Mouse (Mus musculus) hindbrain, embryonic 15.5 days (tissue): Measurements from ENCODE around the gene Dna2. TPM values are rescaled to one million over a fixed set of nuclear protein-coding genes. Genes with fewer than 3 reads are reported as not detected.

Experiments used
- ATAC-seq: fragments of 200-750 bp; cut with Nextera tagmentation; 2 replicates; pipeline ENCODE4 v1.8.0; 2017; ENCODE audit warnings: low read depth, moderate number of reproducible peaks, moderate TSS enrichment; ENCODE audit not compliant: low FRiP score
- H3K27ac ChIP-seq: fragments of 300-500 bp; sonication (generic); replicated peaks from 2 replicates; pipeline ENCODE4 v1.5.1; 2015; ENCODE audit warnings: mild to moderate bottlenecking, inconsistent platforms
- H3K27me3 ChIP-seq: fragments of 300-500 bp; sonication (generic); 2 replicates; pipeline ENCODE4 v1.6.1; 2015; ENCODE audit warnings: control low read depth, inconsistent platforms
- H3K36me3 ChIP-seq: fragments of 300-500 bp; sonication (generic); 2 replicates; pipeline ENCODE4 v1.6.1; 2015; ENCODE audit warnings: control low read depth, inconsistent platforms
- H3K4me1 ChIP-seq: fragments of 300-500 bp; sonication (generic); replicated peaks from 2 replicates; pipeline ENCODE4 v1.6.1; 2015; ENCODE audit warnings: control low read depth, inconsistent platforms
- H3K4me2 ChIP-seq: fragments of 300-500 bp; sonication (generic); 2 replicates; pipeline ENCODE4 v1.6.1; 2015; ENCODE audit warnings: moderate library complexity, mild to moderate bottlenecking, inconsistent platforms
- H3K4me3 ChIP-seq: fragments of 300-500 bp; sonication (generic); 2 replicates; pipeline ENCODE4 v1.5.1; 2015; ENCODE audit warnings: mild to moderate bottlenecking, inconsistent platforms
- H3K9ac ChIP-seq: fragments of 300-500 bp; sonication (generic); 2 replicates; pipeline ENCODE4 v1.6.1; 2015; ENCODE audit warnings: inconsistent platforms
- H3K9me3 ChIP-seq: fragments of 300-500 bp; sonication (generic); 2 replicates; pipeline ENCODE4 v1.6.1; 2016; ENCODE audit warnings: control low read depth, inconsistent platforms
- WGBS: fragments of 180-500 bp; shearing (Covaris S2); methylation state at CpG from one replicate; pipeline ENCODE4 v1.1.7; 2015; 5-methylcytosine and 5-hydroxymethylcytosine counted together
- polyA plus RNA-seq: library from polyadenylated mRNA; unstranded; fragments of >200 nt; fragmentation: Nextera tagmentation; extraction: Ambion mirVana; gene quantifications from 2 replicates; pipeline ENCODE4 v1.2.1, GENCODE M21; 2015

Gene Dna2
- polyA plus RNA-seq, 1 experiment from 2014 or later = 3.6 TPM

DNA sequence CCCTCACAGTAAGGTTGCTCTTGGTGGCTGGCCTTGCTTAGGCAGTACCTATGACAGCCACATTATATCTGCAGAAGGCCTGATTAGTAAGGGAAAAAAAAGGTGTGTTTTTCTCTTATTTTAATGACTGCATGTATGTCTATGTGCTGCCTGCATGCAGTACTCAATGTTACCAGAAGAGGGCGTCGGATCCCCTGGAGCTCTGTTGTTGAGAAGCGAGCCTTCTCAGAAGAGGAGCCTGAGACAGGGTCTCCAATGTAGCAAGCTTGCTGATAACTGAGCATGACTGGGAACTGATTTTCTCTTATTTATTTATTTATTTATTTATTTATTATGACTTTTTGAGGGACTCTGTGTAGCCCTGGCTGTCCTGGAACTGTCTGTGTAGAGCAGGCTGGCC lies 40.5 kb downstream of the Dna2 start:
- WGBS = 29% methylated on average over 3 of the region's 3 CpGs
- H3K36me3 ChIP-seq = peaks cover 57% of the 10 kb centered on the region
- ATAC-seq = peak; percentile 27; the same call in 1 of the 2 replicates

DNA sequence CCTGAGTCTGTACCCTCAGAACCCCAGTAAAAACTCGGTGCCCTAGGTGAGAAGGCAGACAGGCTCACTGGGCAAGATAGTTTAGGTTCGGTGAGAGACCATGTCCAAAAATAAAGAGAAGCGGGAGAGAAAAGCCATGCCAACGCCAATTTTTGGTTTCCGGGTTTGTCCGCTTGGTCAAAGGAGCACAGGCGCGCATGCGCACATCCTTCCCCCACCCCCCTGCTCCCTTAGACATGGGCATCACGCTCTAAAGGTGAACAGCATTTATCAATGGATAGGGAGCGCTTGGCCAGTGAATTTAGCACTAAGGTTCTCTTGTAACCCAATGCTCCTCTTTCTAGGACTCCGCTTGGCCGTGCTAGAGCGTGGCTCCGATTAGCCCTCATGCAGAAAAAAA lies 43.8 kb downstream of the Dna2 start:
- no peak overlapping the region for H3K9ac ChIP-seq
- ATAC-seq = no peak
- no peak overlapping the region for H3K4me2 ChIP-seq
- H3K27me3 ChIP-seq = no peaks in the 10 kb centered on the region
- H3K4me3 ChIP-seq = no peak overlapping the region
- no peak overlapping the region for H3K27ac ChIP-seq
- WGBS = 91% methylated on average over 15 of the region's 15 CpGs
- no peaks in the 10 kb centered on the region for H3K4me1 ChIP-seq
- H3K36me3 ChIP-seq = peaks cover 63% of the 10 kb centered on the region
- no peaks in the 10 kb centered on the region for H3K9me3 ChIP-seq

More for the DNA sequence above, 40.5 kb downstream of the Dna2 start:
- Histone ChIP-seq H3K4me1 (no peaks in the 10 kb centered on the region), H3K27ac (no peak overlapping the region), H3K4me2 (no peak overlapping the region), H3K4me3 (no peak overlapping the region), H3K27me3 (no peaks in the 10 kb centered on the region), H3K9me3 (no peaks in the 10 kb centered on the region), H3K9ac (no peak overlapping the region)

DNA sequence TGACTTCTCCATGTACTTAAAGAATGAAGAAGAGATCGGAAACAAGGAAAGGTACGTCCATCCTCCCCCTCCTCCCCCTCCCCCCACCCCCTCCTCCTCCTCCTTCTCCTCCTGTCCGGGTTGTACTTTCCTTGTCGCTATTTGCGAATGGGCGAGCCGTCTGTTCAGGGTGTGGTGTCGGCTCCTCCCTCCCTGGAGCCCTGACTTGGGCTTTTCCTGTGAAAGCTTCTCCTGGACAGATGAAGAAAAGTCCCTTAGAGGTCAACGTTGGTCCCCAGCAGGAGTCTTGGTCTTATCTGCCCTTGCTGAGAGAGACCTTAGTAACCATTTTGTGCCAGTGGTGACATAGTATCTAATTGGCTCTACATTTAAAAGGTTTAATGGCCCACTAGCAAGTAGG lies 47.2 kb downstream of the Dna2 start:
- Histone ChIP-seq H3K27ac (no peak overlapping the region), H3K27me3 (no peaks in the 10 kb centered on the region), H3K36me3 (peaks cover 82% of the 10 kb centered on the region), H3K4me2 (no peak overlapping the region), H3K9me3 (no peaks in the 10 kb centered on the region), H3K4me3 (no peak overlapping the region), H3K4me1 (no peaks in the 10 kb centered on the region), H3K9ac (no peak overlapping the region)
- WGBS = 86% methylated on average over 5 of the region's 9 CpGs
- ATAC-seq = no peak

DNA sequence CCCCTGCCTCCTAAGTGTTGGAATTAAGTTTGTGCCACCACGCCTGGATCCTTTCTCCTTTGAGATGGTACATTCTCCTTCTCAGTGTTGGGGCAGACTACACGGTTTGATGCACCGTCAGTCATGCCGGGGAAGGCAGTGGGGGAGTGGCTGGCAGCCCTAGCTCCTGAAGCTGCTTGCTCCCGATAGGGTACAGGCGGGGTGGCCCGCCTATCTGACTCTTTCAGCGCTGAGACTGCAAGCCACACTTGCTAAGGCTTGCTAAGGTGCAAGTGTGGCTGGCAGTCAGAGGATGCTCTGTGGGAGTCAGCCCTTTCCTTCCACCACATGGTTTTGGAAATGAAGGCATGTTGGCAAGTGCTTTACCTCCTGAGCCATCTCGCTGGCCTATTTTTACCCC lies 53.8 kb downstream of the Dna2 start:
- Histone ChIP-seq H3K9ac (no peak overlapping the region), H3K27me3 (no peaks in the 10 kb centered on the region), H3K4me2 (no peak overlapping the region), H3K4me1 (no peaks in the 10 kb centered on the region), H3K9me3 (no peaks in the 10 kb centered on the region), H3K36me3 (peaks cover 88% of the 10 kb centered on the region), H3K27ac (no peak overlapping the region), H3K4me3 (no peak overlapping the region)
- ATAC-seq = no peak
- 70% methylated on average over 9 of the region's 9 CpGs for WGBS

DNA sequence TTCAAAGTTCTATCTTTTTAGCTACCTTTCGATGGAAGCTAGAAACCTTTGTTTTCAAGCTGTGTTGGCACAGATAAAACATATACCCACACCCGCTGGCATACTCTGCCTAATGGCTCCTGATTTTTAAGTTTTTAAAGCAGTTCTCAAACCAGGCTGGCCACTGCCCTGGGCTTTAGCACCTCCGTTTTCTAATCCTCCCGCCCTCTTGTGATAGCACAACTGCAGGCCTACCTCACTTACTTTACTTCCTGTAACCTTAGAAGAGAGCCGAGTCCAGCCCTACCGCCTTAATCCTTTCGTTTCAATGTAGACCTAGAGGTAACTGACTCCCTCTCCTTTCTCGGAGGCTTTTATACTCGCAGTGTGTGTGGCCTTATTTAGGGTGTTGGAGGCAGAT lies 56.4 kb downstream of the Dna2 start:
- Histone ChIP-seq H3K9ac (no peak overlapping the region), H3K27ac (no peak overlapping the region), H3K4me1 (no peaks in the 10 kb centered on the region), H3K4me3 (no peak overlapping the region), H3K4me2 (no peak overlapping the region), H3K27me3 (no peaks in the 10 kb centered on the region), H3K36me3 (peaks cover 90% of the 10 kb centered on the region), H3K9me3 (no peaks in the 10 kb centered on the region)
- ATAC-seq = no peak
- 88% methylated on average over 9 of the region's 9 CpGs for WGBS

DNA sequence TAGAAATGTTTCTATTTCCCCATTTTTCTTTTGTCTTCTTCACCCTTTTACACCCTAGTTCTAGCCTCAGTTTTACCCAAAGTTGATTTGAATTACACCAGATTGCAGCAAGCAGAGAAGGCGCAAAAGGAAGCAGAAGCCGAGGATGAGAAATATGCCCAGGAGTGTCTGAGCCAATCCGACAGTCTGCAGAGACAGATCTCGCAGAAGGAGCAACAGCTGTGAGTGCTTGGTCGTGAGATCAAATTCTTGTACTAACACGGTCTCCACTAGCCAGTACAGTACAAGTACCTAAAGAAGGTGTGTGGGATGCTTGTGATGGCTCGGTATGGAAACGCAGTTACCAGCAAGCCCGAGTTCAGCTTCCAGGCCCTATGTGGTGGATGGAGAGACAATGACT lies 57.7 kb downstream of the Dna2 start:
- Histone ChIP-seq H3K4me3 (no peak overlapping the region), H3K27ac (no peak overlapping the region), H3K27me3 (no peaks in the 10 kb centered on the region), H3K9me3 (no peaks in the 10 kb centered on the region), H3K9ac (no peak overlapping the region), H3K36me3 (peaks cover 91% of the 10 kb centered on the region), H3K4me2 (no peak overlapping the region), H3K4me1 (no peaks in the 10 kb centered on the region)
- WGBS = 91% methylated on average over 9 of the region's 9 CpGs
- no peak for ATAC-seq

DNA sequence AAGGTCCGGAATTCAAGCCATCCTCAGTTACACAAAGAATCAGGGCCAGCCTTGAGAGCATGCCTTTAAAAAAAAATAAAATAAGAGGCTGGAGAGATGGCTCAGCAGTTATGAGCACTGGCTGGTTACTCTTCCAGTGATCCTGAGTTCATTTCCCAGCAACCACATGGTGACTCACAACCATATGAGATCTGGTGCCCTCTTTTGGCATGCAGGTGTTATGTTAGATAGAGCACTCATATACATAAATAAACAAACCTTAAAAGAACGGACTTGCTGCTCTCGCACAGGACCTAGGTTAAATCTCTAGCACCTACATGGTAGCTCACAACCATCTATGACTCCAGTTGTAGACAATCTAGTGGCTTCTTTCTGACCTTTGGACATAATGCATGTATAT lies 61.4 kb downstream of the Dna2 start:
- WGBS = 70% methylated on average over 3 of the region's 3 CpGs
- no peaks in the 10 kb centered on the region for H3K9me3 ChIP-seq
- no peak overlapping the region for H3K27ac ChIP-seq
- H3K9ac ChIP-seq = no peak overlapping the region
- no peaks in the 10 kb centered on the region for H3K27me3 ChIP-seq
- H3K36me3 ChIP-seq = peaks cover 94% of the 10 kb centered on the region
- ATAC-seq = no peak
- H3K4me1 ChIP-seq = no peaks in the 10 kb centered on the region
- no peak overlapping the region for H3K4me2 ChIP-seq
- no peak overlapping the region for H3K4me3 ChIP-seq

DNA sequence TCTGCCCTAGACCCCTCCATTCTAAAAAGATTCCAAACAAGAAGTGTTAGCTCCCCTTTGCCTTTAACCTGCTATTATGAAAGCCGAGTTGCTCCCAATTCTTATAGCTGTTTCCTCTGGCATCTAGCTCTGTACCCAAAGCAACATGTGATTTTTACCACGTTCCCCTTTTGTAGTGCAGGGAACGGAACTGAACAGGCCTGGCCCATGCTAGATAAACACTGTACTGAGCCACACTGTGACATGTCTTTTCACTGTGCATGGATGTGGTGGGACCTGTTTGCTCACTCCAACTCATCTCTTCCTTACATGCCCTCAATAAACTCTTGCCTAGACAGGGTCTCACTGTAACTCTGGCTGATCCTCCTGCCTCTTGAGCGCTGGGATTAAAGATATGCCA lies 63.4 kb downstream of the Dna2 start:
- no peaks in the 10 kb centered on the region for H3K4me1 ChIP-seq
- H3K36me3 ChIP-seq = peaks cover 93% of the 10 kb centered on the region
- no peak overlapping the region for H3K4me2 ChIP-seq
- no peaks in the 10 kb centered on the region for H3K27me3 ChIP-seq
- WGBS = 88% methylated on average over 4 of the region's 4 CpGs
- H3K4me3 ChIP-seq = no peak overlapping the region
- no peak overlapping the region for H3K9ac ChIP-seq
- H3K9me3 ChIP-seq = no peaks in the 10 kb centered on the region
- no peak overlapping the region for H3K27ac ChIP-seq
- ATAC-seq = 0 out of 2 replicates have a peak, but pooled peaks have one; percentile 4

DNA sequence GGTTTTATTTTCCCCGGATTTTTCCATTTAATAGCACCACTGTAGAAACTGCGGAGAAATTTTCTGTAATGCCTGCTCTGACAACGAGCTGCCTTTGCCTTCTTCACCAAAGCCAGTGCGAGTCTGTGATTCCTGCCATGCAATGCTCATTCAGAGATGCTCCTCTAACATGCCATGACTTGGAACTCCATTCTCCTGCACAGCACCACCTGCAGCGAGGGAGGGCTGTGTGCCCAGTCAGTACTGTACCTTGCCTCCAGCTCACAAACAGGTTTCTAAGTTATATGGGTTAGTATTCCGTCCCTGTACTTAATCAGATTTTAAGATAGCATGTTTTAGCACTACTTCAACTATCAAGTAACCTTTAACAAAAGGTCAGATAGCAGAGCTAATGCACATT lies 64.7 kb downstream of the Dna2 start:
- no peak overlapping the region for H3K27ac ChIP-seq
- peaks cover 92% of the 10 kb centered on the region for H3K36me3 ChIP-seq
- H3K4me2 ChIP-seq = no peak overlapping the region
- 83% methylated on average over 6 of the region's 6 CpGs for WGBS
- no peaks in the 10 kb centered on the region for H3K4me1 ChIP-seq
- no peak for ATAC-seq
- no peak overlapping the region for H3K4me3 ChIP-seq
- no peaks in the 10 kb centered on the region for H3K27me3 ChIP-seq
- H3K9ac ChIP-seq = no peak overlapping the region
- H3K9me3 ChIP-seq = no peaks in the 10 kb centered on the region

DNA sequence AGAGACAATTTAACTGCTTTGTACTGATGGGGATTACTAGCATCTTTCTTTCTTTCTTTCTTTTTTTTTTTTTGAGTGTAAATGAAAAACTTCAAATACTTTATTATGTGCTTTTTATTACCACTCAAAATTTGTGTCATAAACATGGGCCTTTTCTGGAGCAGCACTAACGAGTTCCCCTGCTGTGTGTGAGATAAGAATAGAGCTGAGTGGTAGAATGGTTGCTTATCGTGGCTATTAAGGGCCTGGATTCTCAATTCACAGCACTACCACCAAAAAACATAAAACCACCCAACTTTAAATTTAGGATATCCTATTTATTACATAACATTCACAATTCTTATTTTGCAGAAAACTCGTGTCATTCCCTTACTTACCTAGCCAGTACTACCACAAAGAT lies 66.7 kb downstream of the Dna2 start:
- H3K4me3 ChIP-seq = no peak overlapping the region
- H3K36me3 ChIP-seq = peaks cover 86% of the 10 kb centered on the region
- H3K4me2 ChIP-seq = no peak overlapping the region
- no peak for ATAC-seq
- H3K27ac ChIP-seq = no peak overlapping the region
- 81% methylated on average over 3 of the region's 3 CpGs for WGBS
- H3K9ac ChIP-seq = no peak overlapping the region
- H3K27me3 ChIP-seq = no peaks in the 10 kb centered on the region
- peaks cover under 1% of the 10 kb centered on the region for H3K4me1 ChIP-seq
- H3K9me3 ChIP-seq = no peaks in the 10 kb centered on the region

DNA sequence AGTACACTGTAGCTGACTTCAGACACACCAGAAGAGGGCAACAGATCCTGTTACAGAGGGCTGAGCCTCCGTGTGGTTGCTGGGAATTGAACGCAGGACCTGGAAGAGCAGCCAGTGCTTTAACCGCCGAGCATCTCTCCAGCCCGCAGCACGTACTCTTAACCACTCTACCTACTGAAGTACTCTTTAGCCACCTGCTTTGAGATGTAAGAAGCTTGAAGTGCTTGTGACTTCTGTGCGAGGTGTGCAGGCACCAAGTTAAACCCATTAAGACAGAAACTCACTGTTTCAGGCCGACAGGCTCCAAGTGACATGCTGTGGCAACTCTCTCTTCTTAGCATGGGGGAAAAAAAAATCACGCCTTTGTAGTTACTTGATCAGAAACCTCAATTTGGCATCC lies 67.3 kb downstream of the Dna2 start:
- WGBS = 88% methylated on average over 9 of the region's 9 CpGs
- no peak for ATAC-seq
- peaks cover 80% of the 10 kb centered on the region for H3K36me3 ChIP-seq

DNA sequence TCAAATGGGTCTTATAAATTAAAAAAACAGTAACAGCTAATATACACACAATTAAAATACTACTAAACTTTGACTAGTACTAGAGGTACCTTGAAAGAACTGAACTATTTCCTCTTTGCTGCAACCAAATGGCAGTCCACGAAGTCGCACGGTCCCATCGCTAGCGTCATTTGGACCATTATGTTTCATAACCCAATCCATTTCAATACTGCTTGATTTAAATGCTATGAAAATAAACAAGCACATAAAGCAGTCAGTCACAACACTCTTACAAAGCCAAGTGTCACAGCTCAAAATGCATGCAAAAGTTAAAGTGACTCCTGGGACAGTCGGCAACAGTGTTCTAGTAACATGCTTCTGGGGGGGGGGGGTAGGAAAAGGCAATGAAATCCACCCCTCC lies 72.5 kb downstream of the Dna2 start:
- H3K9me3 ChIP-seq = no peaks in the 10 kb centered on the region
- no peak overlapping the region for H3K4me3 ChIP-seq
- ATAC-seq = no peak
- H3K4me2 ChIP-seq = 0 out of 2 replicates have a peak overlapping the region, but pooled peaks have one; percentile 2
- no peak overlapping the region for H3K9ac ChIP-seq
- H3K27me3 ChIP-seq = no peaks in the 10 kb centered on the region
- 73% methylated on average over 6 of the region's 6 CpGs for WGBS
- peaks cover 32% of the 10 kb centered on the region for H3K4me1 ChIP-seq
- peaks cover 32% of the 10 kb centered on the region for H3K36me3 ChIP-seq
- H3K27ac ChIP-seq = no peak overlapping the region

More for the DNA sequence above, 67.3 kb downstream of the Dna2 start:
- H3K27me3 ChIP-seq = no peaks in the 10 kb centered on the region
- H3K4me2 ChIP-seq = no peak overlapping the region
- H3K27ac ChIP-seq = no peak overlapping the region
- peaks cover 6% of the 10 kb centered on the region for H3K4me1 ChIP-seq
- no peak overlapping the region for H3K9ac ChIP-seq
- H3K4me3 ChIP-seq = no peak overlapping the region
- no peaks in the 10 kb centered on the region for H3K9me3 ChIP-seq

DNA sequence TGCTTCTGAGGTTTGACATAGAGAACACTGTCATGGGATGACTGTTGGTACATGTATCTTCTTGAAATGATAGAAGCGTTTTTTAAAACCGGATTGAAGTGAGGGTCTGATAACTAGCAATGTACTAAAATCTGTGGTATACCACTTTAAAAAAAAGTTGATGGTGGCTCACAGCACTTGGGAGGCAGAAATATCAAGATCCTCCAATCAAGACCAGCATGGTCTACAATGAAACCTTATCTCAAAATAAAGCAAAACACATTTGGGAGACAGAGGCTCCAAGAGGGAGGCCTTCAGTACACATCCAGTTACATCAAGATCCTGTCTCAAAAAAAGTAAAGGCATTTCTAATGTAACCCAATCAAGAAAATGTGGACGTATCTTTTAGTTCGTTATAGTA lies 74.9 kb downstream of the Dna2 start:
- H3K9me3 ChIP-seq = no peaks in the 10 kb centered on the region
- no peak for ATAC-seq
- 41% methylated on average over 4 of the region's 4 CpGs for WGBS

More for the DNA sequence above, 74.9 kb downstream of the Dna2 start:
- Histone ChIP-seq H3K36me3 (peaks cover 11% of the 10 kb centered on the region), H3K27ac (no peak overlapping the region), H3K4me1 (peaks cover 50% of the 10 kb centered on the region), H3K4me3 (peak overlapping the region; percentile 86), H3K27me3 (no peaks in the 10 kb centered on the region), H3K4me2 (peak overlapping the region; percentile 59), H3K9ac (peak overlapping the region; percentile 85)
